13 mouse cellular contexts compared by ENCODE assay signal in the genomic region with DNA sequence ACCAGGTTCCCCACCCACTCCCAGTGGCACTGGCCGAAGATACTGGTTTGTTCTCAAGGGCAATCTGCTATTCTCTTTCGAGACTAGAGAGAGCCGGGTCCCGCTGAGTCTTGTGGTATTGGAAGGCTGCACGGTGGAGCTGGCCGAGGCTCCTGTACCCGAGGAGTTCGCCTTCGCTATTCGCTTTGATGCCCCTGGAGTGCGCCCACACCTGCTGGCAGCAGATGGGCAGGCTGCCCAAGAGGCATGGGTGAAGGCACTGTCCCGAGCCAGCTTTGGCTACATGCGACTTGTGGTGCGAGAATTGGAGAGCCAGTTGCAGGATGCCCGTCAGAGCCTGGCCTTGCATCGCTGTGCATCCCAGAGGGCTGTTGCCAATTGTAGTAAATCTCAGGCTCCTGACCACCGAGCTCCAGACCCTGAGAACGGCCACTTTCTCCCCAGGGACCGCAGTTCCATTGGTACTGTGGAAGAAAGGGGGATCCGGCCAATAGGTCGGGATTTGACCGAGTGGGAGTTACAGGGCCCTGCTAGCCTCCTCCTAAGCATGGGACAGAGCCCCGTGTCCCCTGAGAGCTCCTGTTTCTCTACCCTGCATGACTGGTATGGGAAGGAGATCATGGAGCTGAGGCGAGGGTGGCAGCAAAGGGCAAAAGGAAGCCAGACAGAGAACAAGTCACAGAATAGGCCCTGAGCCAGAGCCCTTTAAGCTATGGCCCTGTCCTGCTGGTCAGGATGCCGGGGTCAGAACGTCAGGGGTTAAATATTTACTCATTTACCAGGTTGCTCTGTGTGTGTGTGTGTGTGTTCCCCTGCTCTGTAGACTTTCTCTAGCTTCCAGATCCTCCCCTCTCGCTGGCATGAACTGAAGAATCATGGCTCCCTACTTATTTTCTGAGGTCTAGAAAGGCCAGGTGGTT. TPM values are rescaled to one million over a fixed set of nuclear protein-coding genes. Genes with fewer than 3 reads are reported as not detected.
A peak's percentile ranks its signal among the peaks of the same experiment; 100 is the strongest.
DNase-seq lines count a peak whose midpoint lies in the region; ATAC-seq and TF ChIP-seq lines count a peak whose summit lies in the region.
"Had no signal": no experiment of that assay in that cellular context is flagged by ENCODE, and none has a peak within 500 bp of the region (broad histone marks: within the 10 kb centered on the region; RNA-seq: fewer than 3 reads in every experiment).

No protein-coding gene starts in this region.

- WGBS in liver, embryonic 11.5 days = 88% methylated on average over 27 of the region's 27 CpGs
- WGBS in kidney, adult 2 months = 66% methylated on average over 27 of the region's 27 CpGs
- 82% methylated on average over 27 of the region's 27 CpGs for WGBS in liver, embryonic 13.5 days (ENCODE audit: insufficient replicate concordance)

- peak overlapping the region; percentile 19 for H3K4me3 ChIP-seq in liver, embryonic 11.5 days (ENCODE audit: low read depth, low read length)
- no peak overlapping the region for H3K4me3 ChIP-seq in kidney, adult 2 months (ENCODE audit: insufficient read depth, low read depth, low read length)
- peak overlapping the region; percentile 83 for H3K4me3 ChIP-seq in liver, embryonic 13.5 days (replicated peaks)
- H3K4me3 ChIP-seq: hindbrain, embryonic 15.5 days had no signal

- no peak for TF ChIP-seq POLR2A in kidney, adult 2 months (IDR thresholded peaks at IDR 0.05; ENCODE audit: low read depth, low read length)

- no peaks in the 10 kb centered on the region for H3K9me3 ChIP-seq in liver, embryonic 11.5 days (ENCODE audit: control insufficient read depth, low read length)
- H3K9me3 ChIP-seq in liver, embryonic 13.5 days (replicated peaks) = no peaks in the 10 kb centered on the region
- H3K9me3 ChIP-seq: hindbrain, embryonic 15.5 days had no signal

- DNase-seq in cerebellum, adult 9-10 months = peak; percentile 46
- DNase-seq in cerebellum, adult 8-10 months = no peak
- no peak for DNase-seq in liver, embryonic 11.5 days (ENCODE audit: low spot score)
- DNase-seq in liver = no peak
- peak; percentile 86 for DNase-seq in kidney, adult 2 months
- no peak for DNase-seq in liver, embryonic 13.5 days
- no peak for DNase-seq in adrenal gland, postnatal 10 days
- DNase-seq: cerebellum, postnatal 36 days; lung, postnatal 10 days; right cerebral cortex, postnatal 25 days had no signal

- ATAC-seq in liver, embryonic 11.5 days (replicated peaks; ENCODE audit: low FRiP score) = no peak
- ATAC-seq in liver, embryonic 13.5 days (ENCODE audit: low read depth) = no peak
- no peak for ATAC-seq in granulocyte monocyte progenitor cell, adult 5-6 weeks (replicated peaks; ENCODE audit: poor library complexity, severe bottlenecking)
- ATAC-seq: activated CD4-positive, CD25-positive, alpha-beta regulatory T cell, adult 4 months had no signal

- no peak for TF ChIP-seq CTCF in kidney, adult 2 months (conservative IDR thresholded peaks at IDR 0.05; ENCODE audit: insufficient read depth, insufficient read length, low read depth, low read length)

- H3K4me2 ChIP-seq in liver, embryonic 11.5 days = peak overlapping the region; percentile 97
- H3K4me2 ChIP-seq in liver, embryonic 13.5 days = peak overlapping the region; percentile 97
- H3K4me2 ChIP-seq: hindbrain, embryonic 15.5 days had no signal

- H3K4me1 ChIP-seq in liver, embryonic 11.5 days (replicated peaks; ENCODE audit: control insufficient read depth, insufficient read depth, low read length) = peaks cover 75% of the 10 kb centered on the region
- H3K4me1 ChIP-seq in kidney, adult 2 months (ENCODE audit: control insufficient read depth, insufficient read depth, low read length) = peaks cover 17% of the 10 kb centered on the region
- H3K4me1 ChIP-seq in liver, embryonic 13.5 days (replicated peaks) = peaks cover 85% of the 10 kb centered on the region

- H3K9ac ChIP-seq in liver, embryonic 11.5 days (ENCODE audit: low read depth, low read length) = peak overlapping the region; percentile 96; the same call in 1 of the 2 replicates
- H3K9ac ChIP-seq in liver, embryonic 13.5 days = peak overlapping the region; percentile 97
- H3K9ac ChIP-seq: hindbrain, embryonic 15.5 days had no signal

- H3K36me3 ChIP-seq in liver, embryonic 11.5 days (ENCODE audit: control insufficient read depth, insufficient read depth, low read length) = peaks cover 13% of the 10 kb centered on the region
- no peaks in the 10 kb centered on the region for H3K36me3 ChIP-seq in kidney, adult 2 months (ENCODE audit: control insufficient read depth, insufficient read depth, low read length)
- H3K36me3 ChIP-seq in liver, embryonic 13.5 days = peaks cover 42% of the 10 kb centered on the region

- H3K27ac ChIP-seq in liver, embryonic 11.5 days (ENCODE audit: low read depth, low read length) = peak overlapping the region; percentile 99
- peak overlapping the region; percentile 33; the same call in 1 of the 2 replicates for H3K27ac ChIP-seq in kidney, adult 2 months (ENCODE audit: insufficient read depth, low read depth, low read length)
- H3K27ac ChIP-seq in liver, embryonic 13.5 days = peak overlapping the region; percentile 100
- H3K27ac ChIP-seq: hindbrain, embryonic 15.5 days had no signal

- no peaks in the 10 kb centered on the region for H3K27me3 ChIP-seq in liver, embryonic 11.5 days (replicated peaks; ENCODE audit: control insufficient read depth, insufficient read depth, low read length)
- H3K27me3 ChIP-seq in kidney, adult 2 months (replicated peaks; ENCODE audit: control insufficient read depth, insufficient read depth, low read length) = no peaks in the 10 kb centered on the region
- H3K27me3 ChIP-seq in liver, embryonic 13.5 days = no peaks in the 10 kb centered on the region

RNA-seq across cellular contexts. Expression of a gene that starts 4.9 kb away (rescaled TPM):
- polyA plus RNA-seq in liver, embryonic 11.5 days (2014; fragmentation: Nextera tagmentation; extraction: Ambion mirVana) = 218 and 233 TPM in 2 replicates
- 316 and 376 TPM in 2 replicates for polyA plus RNA-seq in kidney, adult 2 months (2012; rRNA removed)
- 202 and 208 TPM in 2 replicates for polyA plus RNA-seq in liver, embryonic 13.5 days (2015; fragmentation: Nextera tagmentation; extraction: Ambion mirVana)
- 192 and 201 TPM in 2 replicates for total RNA-seq in granulocyte monocyte progenitor cell, adult 5-6 weeks (2014; fragmentation: Nextera tagmentation)
- 84.4 and 94.6 TPM in 2 replicates for total RNA-seq in granulocyte monocyte progenitor cell, adult 5-6 weeks (2017)
- total RNA-seq in adrenal gland, postnatal 10 days (2021) = 100 to 1,000 TPM; 159 to 168 TPM

RNA-seq across cellular contexts. Expression of a gene that starts 4.9 kb away (rescaled TPM):
- 34.0 and 35.4 TPM in 2 replicates for polyA plus RNA-seq in liver, embryonic 11.5 days (2014; fragmentation: Nextera tagmentation; extraction: Ambion mirVana)
- 0.45 and 0.52 TPM in 2 replicates for polyA plus RNA-seq in kidney, adult 2 months (2012; rRNA removed)
- polyA plus RNA-seq in liver, embryonic 13.5 days (2015; fragmentation: Nextera tagmentation; extraction: Ambion mirVana) = 43.4 and 43.8 TPM in 2 replicates
- 2.7 and 5.4 TPM in 2 replicates for total RNA-seq in granulocyte monocyte progenitor cell, adult 5-6 weeks (2014; fragmentation: Nextera tagmentation)
- total RNA-seq in granulocyte monocyte progenitor cell, adult 5-6 weeks (2017) = 1.9 and 4.1 TPM in 2 replicates
- 1 to 10 TPM; 3.5 to 3.7 TPM for total RNA-seq in adrenal gland, postnatal 10 days (2021)

RNA-seq across cellular contexts. Expression of a gene that starts 4.9 kb away (rescaled TPM):
- 33.7 and 37.2 TPM in 2 replicates for polyA plus RNA-seq in liver, embryonic 11.5 days (2014; fragmentation: Nextera tagmentation; extraction: Ambion mirVana)
- polyA plus RNA-seq in kidney, adult 2 months (2012; rRNA removed) = 200 and 242 TPM in 2 replicates
- 34.3 and 35.7 TPM in 2 replicates for polyA plus RNA-seq in liver, embryonic 13.5 days (2015; fragmentation: Nextera tagmentation; extraction: Ambion mirVana)
- 45.0 and 63.1 TPM in 2 replicates for total RNA-seq in granulocyte monocyte progenitor cell, adult 5-6 weeks (2014; fragmentation: Nextera tagmentation)
- 34.0 and 50.4 TPM in 2 replicates for total RNA-seq in granulocyte monocyte progenitor cell, adult 5-6 weeks (2017)
- 10 to 100 TPM; 57.0 to 62.5 TPM for total RNA-seq in adrenal gland, postnatal 10 days (2021)

RNA-seq across cellular contexts. Expression of a gene that starts 10.5 kb away (rescaled TPM):
- polyA plus RNA-seq in liver, embryonic 11.5 days (2014; fragmentation: Nextera tagmentation; extraction: Ambion mirVana) = 432 and 467 TPM in 2 replicates
- polyA plus RNA-seq in kidney, adult 2 months (2012; rRNA removed) = 632 and 646 TPM in 2 replicates
- 356 and 357 TPM in 2 replicates for polyA plus RNA-seq in liver, embryonic 13.5 days (2015; fragmentation: Nextera tagmentation; extraction: Ambion mirVana)
- total RNA-seq in granulocyte monocyte progenitor cell, adult 5-6 weeks (2014; fragmentation: Nextera tagmentation) = 266 and 267 TPM in 2 replicates
- total RNA-seq in granulocyte monocyte progenitor cell, adult 5-6 weeks (2017) = 173 and 202 TPM in 2 replicates
- total RNA-seq in adrenal gland, postnatal 10 days (2021) = 100 to 1,000 TPM; 629 to 669 TPM

RNA-seq across cellular contexts. Expression of a gene that starts 36.4 kb away (rescaled TPM):
- 6.8 and 7.0 TPM in 2 replicates for polyA plus RNA-seq in liver, embryonic 11.5 days (2014; fragmentation: Nextera tagmentation; extraction: Ambion mirVana)
- polyA plus RNA-seq in kidney, adult 2 months (2012; rRNA removed) = 60.9 and 74.8 TPM in 2 replicates
- polyA plus RNA-seq in liver, embryonic 13.5 days (2015; fragmentation: Nextera tagmentation; extraction: Ambion mirVana) = 7.8 and 9.3 TPM in 2 replicates
- total RNA-seq in granulocyte monocyte progenitor cell, adult 5-6 weeks (2014; fragmentation: Nextera tagmentation) = 0.54 TPM in 1 of 2 replicates, not detected in the other
- total RNA-seq in granulocyte monocyte progenitor cell, adult 5-6 weeks (2017) = not detected in 2 replicates
- total RNA-seq in adrenal gland, postnatal 10 days (2021) = 10 to 100 TPM; 32.2 to 35.4 TPM

Comparison
In these comparisons a context has a peak if more than half of its experiments do, and no peak if none do; other contexts are left out.
1. DNase-seq: peak in cerebellum, adult 9-10 months (single experiment) and kidney, adult 2 months (single experiment); none in cerebellum, adult 8-10 months (single experiment), liver, embryonic 11.5 days (single experiment), liver (single experiment), liver, embryonic 13.5 days (single experiment) and adrenal gland, postnatal 10 days (single experiment).
2. H3K27ac ChIP-seq: peak in every context shown above with its lines; median percentile 100 in liver, embryonic 13.5 days; 99 in liver, embryonic 11.5 days; 33 in kidney, adult 2 months.
3. RNA of a gene that starts 4.9 kb away (polyA plus RNA-seq): 43.4 to 43.8 TPM in liver, embryonic 13.5 days and 34.0 to 35.4 TPM in liver, embryonic 11.5 days; 0.45 to 0.52 TPM in kidney, adult 2 months; every median in the first group is over 10 times any median in the second.